Mouse (Mus musculus) embryo, embryonic 10.5 days (tissue): ENCODE data around the gene Olfr821.
"Not testable (repeated sequence)": the region's sequence is repeated elsewhere in the genome, so short reads cannot be mapped to it uniquely, and the experiment has no call there.

Source experiments
- DNase-seq: peaks from one replicate; pipeline ENCODE4 v3.0.0-alpha.2; 2015; ENCODE audit warnings: low spot score

The Olfr821 gene

GRCm38 (mm10) chr10:130030048-130030447 lies at the start of gene Olfr821:
TSS of gene Olfr821 (plus strand) at chr10:130030348.
- DNase-seq, result no peak

DNA sequence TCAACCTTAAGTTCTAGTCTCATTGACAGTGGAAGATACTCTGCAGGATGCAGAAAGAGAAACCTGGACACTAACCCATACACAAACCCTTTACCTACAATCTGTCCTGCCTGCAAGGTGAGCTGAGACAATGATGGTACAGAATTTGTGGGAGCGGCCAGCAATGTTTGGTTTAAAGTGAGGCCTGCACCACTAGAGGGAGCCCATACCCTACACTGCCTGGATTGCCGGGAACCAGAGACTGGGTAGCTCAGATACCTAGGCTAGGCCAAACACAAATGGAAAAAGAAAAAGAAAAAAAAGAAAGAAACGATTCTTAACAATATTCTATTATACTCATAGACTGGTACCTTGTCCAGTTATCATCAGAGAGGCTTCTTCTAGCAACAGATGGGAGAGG lies 48.3 kb upstream of the Olfr821 start:
- DNase-seq, result not testable (repeated sequence)

DNA sequence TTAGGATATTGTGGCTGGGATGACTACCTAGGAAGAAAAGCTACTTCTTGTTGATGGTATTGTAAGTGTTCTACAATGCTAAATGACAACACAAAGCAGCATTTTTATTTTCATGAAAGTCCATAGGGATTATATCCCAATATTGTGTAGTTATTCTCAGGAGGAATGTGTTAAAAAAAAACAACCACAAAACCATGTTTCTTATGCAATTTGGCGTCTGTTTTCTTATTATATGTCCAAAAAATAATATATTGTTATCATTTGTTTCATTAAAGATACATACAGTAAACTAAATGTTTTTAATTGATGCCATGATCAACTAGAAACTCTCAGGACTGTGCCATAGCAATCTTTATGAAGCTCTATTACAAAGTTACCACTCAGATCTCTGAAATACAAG lies 45.2 kb upstream of the Olfr821 start, which contains the start of gene Gm10310:
Gene Gm10310 (minus strand): TSS at position 101 of the 400 bp plus-strand sequence.
- not testable (repeated sequence) for DNase-seq

DNA sequence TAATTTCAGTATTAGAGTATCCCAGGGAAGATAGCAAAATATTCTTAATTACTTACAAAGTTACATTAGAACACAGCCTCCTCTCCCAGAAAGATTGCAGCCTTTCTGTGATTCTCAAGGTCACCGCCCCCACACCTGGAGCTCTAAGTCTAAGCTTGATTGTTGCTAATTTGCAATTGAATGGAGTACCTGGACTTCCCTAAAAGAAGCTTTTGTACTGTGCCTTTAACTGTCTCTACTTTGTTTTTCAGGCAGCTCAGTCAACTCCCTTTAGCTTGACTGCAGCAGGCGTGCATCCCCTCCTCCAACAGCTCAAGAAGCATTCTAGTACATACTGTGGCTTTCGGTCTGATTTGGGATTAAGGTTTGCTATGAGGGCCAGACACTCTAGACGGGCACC lies 26.0 kb upstream of the Olfr821 start:
- DNase-seq, result not testable (repeated sequence)

DNA sequence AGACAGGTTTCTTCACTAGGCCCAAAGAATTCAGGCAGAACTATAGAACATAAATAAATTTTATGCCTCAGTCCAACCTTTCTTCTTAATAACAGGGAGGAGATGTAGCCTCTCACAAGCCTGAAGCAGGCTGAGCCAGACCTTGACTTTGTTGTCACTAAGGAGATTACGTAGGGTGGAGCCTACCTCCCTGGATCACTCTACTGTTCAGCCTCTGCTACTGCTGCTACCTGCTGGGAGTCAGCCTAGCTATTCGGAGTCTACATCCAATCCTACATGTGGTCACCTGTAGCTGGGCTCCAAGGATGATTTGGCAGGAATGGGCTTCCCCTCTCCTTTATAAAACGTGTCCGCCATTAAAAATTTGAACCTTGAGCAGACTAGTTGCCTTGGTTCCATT lies 24.8 kb upstream of the Olfr821 start:
- not testable (repeated sequence) for DNase-seq

DNA sequence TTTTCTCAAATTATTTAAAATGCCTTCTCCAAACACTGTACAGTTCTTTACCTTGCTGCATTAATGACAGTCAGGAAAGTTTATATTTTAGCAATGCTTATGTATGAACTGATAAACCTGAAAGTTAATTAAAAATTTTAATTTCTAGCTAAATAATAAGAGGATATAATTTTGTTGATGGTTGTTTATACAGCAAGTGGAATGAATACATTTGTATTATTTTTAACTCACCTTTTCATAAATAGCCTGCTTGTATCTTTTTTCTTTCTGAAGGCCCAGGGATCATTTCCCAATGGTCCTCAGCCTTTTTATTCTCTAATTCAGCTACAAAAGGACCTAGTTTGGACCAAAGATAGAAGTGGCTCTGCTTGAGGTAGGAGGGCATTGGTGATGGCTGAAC lies 17.8 kb upstream of the Olfr821 start, which contains the start of gene Olfr820:
Gene Olfr820 (plus strand): TSS at position 301 of the 400 bp plus-strand sequence.
- DNase-seq, result no peak

DNA sequence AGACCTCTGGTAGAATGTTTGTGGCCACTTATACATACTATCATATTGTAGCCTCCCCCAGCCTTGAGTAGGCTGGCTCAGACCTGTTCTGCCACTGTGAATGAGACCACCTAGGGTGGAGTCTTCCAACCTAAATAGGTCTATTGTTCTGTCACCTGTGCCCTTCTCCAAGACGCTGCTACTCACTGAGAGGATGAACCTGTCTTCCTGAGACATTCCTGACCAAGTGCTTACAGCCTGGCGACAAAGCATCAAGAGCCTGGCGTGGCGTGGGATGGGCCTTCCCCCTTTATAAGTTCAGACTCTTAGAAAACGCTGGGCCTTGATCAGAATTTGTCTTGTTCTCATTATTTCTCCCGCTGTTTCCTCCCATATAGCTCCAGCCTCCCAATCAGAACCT lies 6.9 kb downstream of the Olfr821 start:
- DNase-seq, result no peak

DNA sequence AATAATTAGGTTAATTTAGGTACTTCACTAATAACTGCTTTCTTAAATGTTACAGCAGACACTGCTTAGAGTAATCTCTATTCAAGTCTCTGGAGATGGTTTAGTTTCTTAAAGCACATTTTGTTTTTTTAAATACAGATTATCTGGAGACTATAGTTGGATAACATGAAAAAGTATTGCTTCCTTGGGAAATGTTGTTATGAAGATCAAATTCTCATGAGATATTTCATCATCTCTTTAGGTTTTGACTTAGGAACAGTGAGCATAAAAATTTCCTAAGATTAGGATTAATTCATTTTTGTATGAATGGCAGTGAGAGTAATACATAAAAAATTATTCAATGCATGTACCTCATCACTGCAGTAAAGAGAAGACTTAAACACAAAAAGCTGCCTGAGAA lies 40.8 kb downstream of the Olfr821 start, which contains the start of gene Olfr822:
Gene Olfr822 (plus strand): TSS at position 301 of the 400 bp plus-strand sequence.
- DNase-seq, result no peak
